24 mouse cellular contexts compared by ENCODE assay signal in genomic region chr2:140093433-140093832, GRCm38 (mm10). TPM values are rescaled to one million over a fixed set of nuclear protein-coding genes. Genes with fewer than 3 reads are reported as not detected.
"Had no signal": no experiment of that assay in that cellular context is flagged by ENCODE, and none has a peak within 500 bp of the region (broad histone marks: within the 10 kb centered on the region; RNA-seq: fewer than 3 reads in every experiment).

No protein-coding gene starts in this region.

- DNase-seq: lung, adult 18-20 months; lung, embryonic 14.5 days; lung, postnatal 10 days; lung, postnatal 4 days; midbrain, embryonic 14.5 days; retina, postnatal 1 day; right cerebral cortex, adult 18-20 months; right cerebral cortex, postnatal 25 days; thymus, adult 2 months; thymus, postnatal 25 days had no signal

- H3K4me1 ChIP-seq: midbrain, embryonic 10.5 days; midbrain, embryonic 12.5 days; neural tube, embryonic 13.5 days; neural tube, embryonic 15.5 days; stomach, embryonic 15.5 days had no signal

- ATAC-seq: midbrain, embryonic 16.5 days had no signal

- H3K27ac ChIP-seq: midbrain, embryonic 10.5 days; midbrain, embryonic 12.5 days; neural tube, embryonic 13.5 days; neural tube, embryonic 15.5 days; stomach, embryonic 15.5 days; stomach, postnatal 0 days had no signal

- H3K4me3 ChIP-seq: midbrain, embryonic 10.5 days; midbrain, embryonic 12.5 days; myocyte; neural tube, embryonic 13.5 days; neural tube, embryonic 15.5 days; stomach, embryonic 15.5 days had no signal

RNA-seq across cellular contexts. Expression of gene Gm17374, which starts 58.4 kb away (rescaled TPM):
- total RNA-seq: megakaryocyte, adult 5-6 weeks; megakaryocyte-erythroid progenitor cell, adult 5-6 weeks had no signal
- polyA plus RNA-seq: lung, embryonic 14.5 days; lung, embryonic 16.5 days; midbrain, embryonic 10.5 days; midbrain, embryonic 12.5 days; midbrain, embryonic 14.5 days; midbrain, embryonic 16.5 days; myocyte; neural tube, embryonic 11.5 days; neural tube, embryonic 13.5 days; neural tube, embryonic 15.5 days; spleen, adult 2 months; stomach, embryonic 15.5 days; stomach, postnatal 0 days; testis, adult 2 months; thymus, adult 2 months had no signal
